Mouse (Mus musculus) granulocyte monocyte progenitor cell, adult 5-6 weeks (primary cell): ENCODE results near the gene Pdcd6. TPM values are rescaled to one million over a fixed set of nuclear protein-coding genes. Genes with fewer than 3 reads are reported as not detected.

ENCODE experiments used
- ATAC-seq: replicated peaks from 2 replicates; pipeline ENCODE4 v1.8.0; 2016; ENCODE audit warnings: mild to moderate bottlenecking, moderate TSS enrichment, inconsistent platforms; ENCODE audit not compliant: poor library complexity, severe bottlenecking
- total RNA-seq, 2 experiments: library from RNA; stranded (forward) in 1 of 2; stranded (reverse) in 1 of 2; fragments of 200-712, 200-1000 nt in 1 of 2; fragments of >200 nt in 1 of 2; fragmentation: Nextera tagmentation in 1 of 2; gene quantifications; 2 replicates each; pipeline ENCODE4 v1.2.3; 2014 to 2017

The Pdcd6 gene
- total RNA-seq (2014; fragmentation: Nextera tagmentation) (124 and 136 TPM in 2 replicates), total RNA-seq (2017) (144 and 175 TPM in 2 replicates)

DNA sequence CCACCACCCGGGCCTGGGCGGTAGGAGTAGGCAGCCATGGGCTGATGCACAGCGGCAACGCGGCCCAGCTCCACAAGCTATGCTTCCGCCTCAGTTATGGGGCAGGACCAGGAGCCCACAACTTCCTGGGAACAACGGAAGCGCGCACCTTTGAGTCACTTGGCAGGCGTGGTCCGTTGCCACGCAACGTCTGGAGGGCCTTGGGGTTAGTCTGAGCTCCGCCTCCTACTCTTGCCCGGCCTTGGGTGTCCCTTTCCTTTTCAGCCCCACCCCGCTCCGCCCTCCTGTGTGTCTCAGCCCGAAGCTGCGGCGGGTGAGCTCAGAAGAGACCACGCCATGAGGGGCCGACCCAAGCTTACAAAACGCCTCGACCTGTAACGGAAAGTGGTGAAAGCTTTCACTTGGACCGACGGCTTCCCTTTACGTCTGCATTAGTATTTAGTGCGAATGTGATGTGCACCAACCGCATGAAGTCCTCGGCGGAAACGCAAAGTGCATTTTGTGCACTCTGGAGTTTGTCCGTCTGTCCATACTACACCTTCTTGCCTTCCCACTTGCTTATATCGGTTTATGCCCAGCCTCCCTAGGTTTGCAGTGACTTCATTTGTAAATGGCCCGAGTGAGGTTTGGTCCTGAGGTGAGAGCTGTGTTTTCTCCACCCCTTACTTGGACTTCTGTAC, at the start of gene Pdcd6:
Gene Pdcd6 (minus strand): TSS at position 411 of the 680 bp plus-strand sequence.
- peak; percentile 95 for ATAC-seq

DNA sequence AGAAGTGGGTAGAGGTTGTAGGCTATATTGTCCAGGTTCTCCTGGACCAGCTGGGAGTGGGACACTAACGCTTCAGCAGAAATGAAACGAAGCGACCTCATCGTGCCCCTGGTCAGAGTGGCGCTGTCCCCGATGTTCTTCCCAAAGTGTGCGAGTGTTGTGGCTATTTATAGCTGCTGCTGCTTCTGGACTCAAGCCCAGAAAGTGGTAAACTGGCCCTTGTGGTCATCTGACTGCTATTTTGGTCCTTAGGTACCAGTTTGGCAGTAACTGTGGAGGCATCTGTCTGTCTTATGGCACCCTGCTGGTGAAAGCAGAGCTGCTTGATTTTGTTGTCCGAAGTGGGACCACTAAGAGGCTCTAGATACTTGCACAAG, 46.5 kb upstream of the Pdcd6 start, which contains the start of gene Lrrc14b:
Gene Lrrc14b (minus strand): TSS at position 147 of the 377 bp plus-strand sequence.
- peak; percentile 29 for ATAC-seq

DNA sequence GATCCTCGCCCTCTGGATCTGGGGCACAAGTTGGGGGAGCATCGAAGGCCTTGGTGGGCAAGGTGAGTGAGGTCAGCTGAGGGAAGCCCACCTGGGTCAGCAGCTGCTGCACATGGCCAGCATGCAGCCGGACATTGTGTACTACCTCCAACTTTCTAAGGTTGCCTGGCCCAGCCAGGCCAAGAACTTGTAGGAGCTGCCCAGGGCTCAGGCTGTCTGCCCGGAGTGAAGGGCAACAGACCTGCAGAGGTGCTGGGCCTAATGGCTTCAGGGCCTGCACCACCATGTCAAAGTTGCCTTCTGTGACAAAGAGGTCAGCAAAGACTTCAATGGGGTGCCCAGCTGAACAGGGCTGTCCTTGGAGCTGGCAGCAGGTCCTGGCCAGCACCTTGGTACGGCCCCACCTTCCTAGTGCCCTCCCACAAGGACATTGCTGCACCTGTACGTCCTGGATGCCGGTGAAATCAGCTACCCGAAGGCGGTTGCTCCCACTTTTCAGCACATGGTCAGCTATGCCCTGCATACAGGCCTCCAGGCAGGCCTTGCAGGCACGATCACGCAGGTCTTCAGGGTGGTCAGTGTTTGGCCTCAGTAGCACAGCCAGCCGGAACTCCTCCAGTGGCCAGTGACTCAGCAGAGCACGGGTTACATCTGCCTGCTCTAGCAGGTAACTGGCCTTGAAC, 45.9 kb upstream of the Pdcd6 start:
- ATAC-seq, result peak; percentile 12; the same call in 1 of the 2 replicates

DNA sequence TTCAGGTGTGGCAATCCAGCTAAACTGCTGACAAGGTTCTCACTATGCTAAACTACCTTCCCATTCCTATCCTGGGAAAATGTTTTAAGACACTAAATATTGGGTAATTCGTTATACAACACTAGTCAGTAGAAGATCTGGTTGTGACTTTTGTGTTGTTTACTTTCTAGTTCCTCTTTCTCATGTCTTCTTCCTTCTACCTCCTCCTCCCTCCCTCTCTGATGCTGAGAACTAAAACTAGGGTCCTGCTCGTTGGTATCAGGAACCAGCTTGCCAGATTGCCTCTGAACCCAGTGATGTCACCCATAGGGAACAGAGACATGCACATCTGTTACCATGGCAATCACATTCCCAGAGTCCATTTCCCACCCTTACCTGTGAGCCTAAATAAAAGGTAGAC, 44.8 kb upstream of the Pdcd6 start:
- ATAC-seq, result peak; percentile 77

DNA sequence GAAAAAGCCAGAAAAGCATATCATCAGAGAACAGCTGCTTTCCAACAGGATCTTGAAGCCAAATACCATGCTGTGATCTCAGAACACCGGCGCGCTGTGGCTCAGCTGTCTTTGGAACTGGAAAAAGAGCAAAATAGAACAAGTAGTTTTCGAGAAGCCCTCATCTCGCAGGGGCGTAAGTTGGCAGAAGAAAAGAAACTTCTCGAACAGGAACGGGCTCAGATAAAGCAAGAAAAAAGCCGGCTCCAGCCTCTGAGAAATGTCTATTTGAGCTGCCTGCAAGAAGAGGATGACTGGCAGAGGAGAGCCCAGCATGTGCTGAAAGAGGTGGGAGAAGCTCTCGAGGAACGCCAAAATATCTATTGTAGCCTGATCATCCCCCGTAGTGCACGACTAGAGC, 39.1 kb upstream of the Pdcd6 start:
- no peak for ATAC-seq

GRCm38 (mm10) chr13:74350435-74350906, 33.1 kb upstream of the Pdcd6 start:
- 0 out of 2 replicates have a peak, but pooled peaks have one; percentile 2 for ATAC-seq

- peak; percentile 91 for ATAC-seq
Observed at GRCm38 (mm10) chr13:74349566-74350434, 32.4 kb upstream of the Pdcd6 start, which contains the start of the genes Sdha and Ccdc127. TSS of gene Sdha (minus strand) at chr13:74350280. TSS of gene Ccdc127 (plus strand) at chr13:74350309.

DNA sequence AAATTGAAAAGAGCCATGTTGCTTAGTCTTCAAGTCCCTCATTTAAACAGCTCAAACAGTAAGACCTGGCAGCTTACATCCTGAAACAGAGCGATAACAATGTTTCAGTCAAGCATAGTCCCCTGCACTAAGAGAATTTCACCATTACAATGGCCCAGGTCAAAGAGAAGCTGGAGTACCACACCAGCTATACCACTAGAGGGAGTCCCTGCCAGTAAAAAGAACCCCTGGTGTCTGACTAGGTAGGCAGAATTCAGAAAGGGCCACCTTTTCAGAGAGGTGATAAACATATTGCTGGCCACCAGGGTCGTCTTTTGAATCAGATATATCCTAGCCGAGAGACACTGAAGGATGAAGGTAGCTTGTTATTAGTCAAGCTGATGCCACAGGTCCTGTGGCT, 23.7 kb upstream of the Pdcd6 start:
- peak; percentile 99 for ATAC-seq

GRCm38 (mm10) chr13:74329321-74329720, 11.9 kb upstream of the Pdcd6 start:
- no peak for ATAC-seq

- ATAC-seq, result peak; percentile 5; the same call in 1 of the 2 replicates
Observed at GRCm38 (mm10) chr13:74316789-74317169, 601 bp downstream of the Pdcd6 start.

DNA sequence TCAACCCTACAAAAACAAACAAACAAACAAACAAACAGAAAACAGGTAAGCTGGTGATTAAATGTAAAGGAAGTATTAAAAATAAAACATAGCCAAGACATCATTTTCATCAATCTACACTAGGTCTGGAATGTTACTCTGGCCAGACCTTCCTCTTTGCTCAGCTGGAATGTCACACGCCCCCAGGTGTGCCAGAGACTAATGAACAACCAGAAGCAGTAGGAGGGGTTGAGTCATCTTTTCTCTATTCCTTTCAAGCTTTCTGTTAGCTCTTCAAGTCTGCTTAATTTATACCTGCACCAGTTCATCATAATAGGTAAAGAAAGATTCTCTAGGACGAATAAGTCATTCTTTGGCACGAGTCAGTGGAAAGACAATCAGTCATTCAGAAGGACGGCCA, 994 bp downstream of the Pdcd6 start:
- ATAC-seq, result no peak

- no peak for ATAC-seq
Observed at GRCm38 (mm10) chr13:74314616-74315015, 2.8 kb downstream of the Pdcd6 start.

DNA sequence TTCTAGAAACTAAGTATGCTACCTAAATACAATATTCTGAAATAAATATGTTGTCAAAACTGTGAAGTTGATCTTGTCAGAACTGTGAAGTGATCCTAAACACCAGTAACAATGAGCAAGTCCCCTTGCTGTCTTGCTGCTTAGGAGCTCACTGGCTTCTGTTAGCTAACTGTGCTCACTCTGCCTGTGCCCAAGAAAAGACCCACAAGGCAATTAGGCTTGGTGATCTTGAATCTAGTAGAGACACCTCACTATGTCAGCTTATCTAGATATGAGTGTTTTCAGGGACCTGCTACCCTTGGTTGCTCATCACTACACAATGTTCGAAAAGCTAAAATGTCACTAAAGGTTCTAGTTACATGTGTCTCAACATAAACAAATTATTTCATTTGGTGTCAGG, 11.6 kb downstream of the Pdcd6 start:
- ATAC-seq, result no peak

- ATAC-seq, result no peak
Observed at GRCm38 (mm10) chr13:74305380-74305779, 12.0 kb downstream of the Pdcd6 start.

- ATAC-seq, result no peak
Observed at GRCm38 (mm10) chr13:74302050-74303037, 15.0 kb downstream of the Pdcd6 start.

DNA sequence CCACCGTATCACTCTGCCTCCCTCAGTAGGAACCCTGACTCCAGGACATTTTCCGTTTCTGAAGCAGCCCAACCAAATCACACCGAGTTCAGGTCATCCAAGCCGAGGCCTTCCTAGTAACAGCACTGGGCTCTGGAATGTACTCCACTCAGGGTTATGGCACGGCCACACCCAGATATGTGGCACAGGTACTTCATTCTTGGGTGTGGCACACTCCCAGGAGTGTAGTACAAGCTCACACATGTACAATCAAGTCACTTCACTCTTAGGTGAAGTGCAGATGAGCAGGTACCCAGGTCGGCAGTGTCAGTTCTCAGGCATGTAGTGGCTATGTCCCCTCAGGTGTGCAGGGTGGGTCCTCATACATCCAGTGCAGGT, 15.8 kb downstream of the Pdcd6 start:
- peak; percentile 10; the same call in 1 of the 2 replicates for ATAC-seq

DNA sequence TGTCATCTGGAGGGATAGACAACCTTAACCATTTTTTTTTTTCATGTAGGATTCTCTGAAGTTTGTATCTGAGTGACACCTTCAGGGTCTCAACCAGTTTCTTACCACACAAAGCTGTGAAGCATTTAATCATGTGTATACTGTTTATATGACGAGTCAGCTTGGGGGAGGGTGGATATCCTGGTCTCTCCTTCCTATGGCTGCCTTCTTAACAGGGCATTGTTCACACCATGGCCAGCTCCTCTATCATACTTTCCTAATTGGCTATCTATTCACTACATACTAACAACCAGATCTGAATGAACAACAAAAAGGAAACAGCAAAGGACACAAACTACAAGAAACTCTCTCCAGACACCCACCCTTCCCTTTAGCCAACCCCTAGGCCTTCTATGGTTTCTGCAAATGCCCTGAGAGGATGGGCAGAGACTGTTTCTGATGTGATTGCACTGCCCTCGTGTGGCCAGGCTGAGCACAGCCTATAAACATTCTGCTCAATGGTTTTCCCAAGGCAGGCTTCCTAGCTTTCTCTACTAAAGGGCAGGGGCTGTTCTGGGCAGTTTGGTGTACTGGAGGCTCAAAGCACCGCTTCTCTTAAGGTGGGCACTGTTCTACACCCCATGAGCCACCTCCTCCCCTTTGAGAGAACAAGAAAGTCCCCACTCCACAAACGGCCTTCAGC, 16.3 kb downstream of the Pdcd6 start:
- ATAC-seq, result peak; percentile 89

- ATAC-seq, result no peak
Observed at GRCm38 (mm10) chr13:74296376-74296775, 21.0 kb downstream of the Pdcd6 start.

DNA sequence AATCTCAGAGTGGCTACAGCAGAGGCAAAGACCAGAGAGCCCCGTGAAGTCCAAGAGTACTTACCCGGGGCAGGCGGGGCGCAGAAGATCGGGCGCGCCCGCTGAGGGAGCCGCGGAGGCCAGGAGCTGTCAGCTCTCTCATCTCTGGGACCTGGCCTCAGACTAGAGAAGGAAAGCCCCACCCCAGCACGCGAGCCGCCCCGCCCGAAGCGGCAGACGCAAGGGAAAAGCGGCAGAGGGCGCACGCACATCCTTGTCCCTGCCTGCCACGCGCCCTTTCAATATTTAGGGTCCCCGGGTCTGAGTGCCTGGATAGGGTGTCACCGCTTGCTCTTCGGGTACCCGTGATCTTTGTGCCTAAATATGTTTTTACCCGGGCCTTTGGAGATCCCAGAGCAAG, 25.2 kb downstream of the Pdcd6 start, which contains the start of gene Ahrr:
Gene Ahrr (minus strand): TSS at position 165 of the 400 bp plus-strand sequence.
- peak; percentile 95 for ATAC-seq
